Mouse (Mus musculus): ENCODE measurements around the gene Anp32a.
A peak's percentile ranks its signal among the peaks of the same experiment; 100 is the strongest.

Anp32a gene

GRCm38 (mm10) chr9:62369172-62369571 is 28.1 kb downstream of the Anp32a start:
- DNase-seq (ENCODE audit: low spot score): no peak

- no peak for DNase-seq (ENCODE audit: low spot score)
Observed at GRCm38 (mm10) chr9:62370186-62370585, 29.1 kb downstream of the Anp32a start.

- no peak for DNase-seq (ENCODE audit: low spot score)
Observed at GRCm38 (mm10) chr9:62370648-62371280, 29.7 kb downstream of the Anp32a start.

GRCm38 (mm10) chr9:62371745-62372555 is 30.9 kb downstream of the Anp32a start:
- no peak for DNase-seq (ENCODE audit: low spot score)

GRCm38 (mm10) chr9:62372556-62373221 is 31.6 kb downstream of the Anp32a start:
- no peak for DNase-seq (ENCODE audit: low spot score)

GRCm38 (mm10) chr9:62373222-62374123 is 32.4 kb downstream of the Anp32a start:
- peak; percentile 54 for DNase-seq (ENCODE audit: low spot score)

GRCm38 (mm10) chr9:62374276-62374675 is 33.2 kb downstream of the Anp32a start:
- DNase-seq (ENCODE audit: low spot score): no peak

GRCm38 (mm10) chr9:62377897-62378296 is 36.8 kb downstream of the Anp32a start:
- no peak for DNase-seq (ENCODE audit: low spot score)

- no peak for DNase-seq (ENCODE audit: low spot score)
Observed at GRCm38 (mm10) chr9:62380351-62380750, 39.3 kb downstream of the Anp32a start.

GRCm38 (mm10) chr9:62381402-62381913 is 40.4 kb downstream of the Anp32a start:
- no peak for DNase-seq (ENCODE audit: low spot score)

- no peak for DNase-seq (ENCODE audit: low spot score)
Observed at GRCm38 (mm10) chr9:62382519-62383084, 41.5 kb downstream of the Anp32a start.

- DNase-seq (ENCODE audit: low spot score): peak; percentile 59
Observed at GRCm38 (mm10) chr9:62385062-62385461, 44.0 kb downstream of the Anp32a start.

- DNase-seq (ENCODE audit: low spot score): no peak
Observed at GRCm38 (mm10) chr9:62385727-62386518, 44.8 kb downstream of the Anp32a start.

GRCm38 (mm10) chr9:62389735-62390134 is 48.6 kb downstream of the Anp32a start:
- DNase-seq (ENCODE audit: low spot score): no peak

GRCm38 (mm10) chr9:62393531-62393930 is 52.4 kb downstream of the Anp32a start:
- DNase-seq (ENCODE audit: low spot score): no peak

- DNase-seq (ENCODE audit: low spot score): no peak
Observed at GRCm38 (mm10) chr9:62394163-62394562, 53.1 kb downstream of the Anp32a start.

- DNase-seq (ENCODE audit: low spot score): no peak
Observed at GRCm38 (mm10) chr9:62400531-62401170, 59.6 kb downstream of the Anp32a start.

- no peak for DNase-seq (ENCODE audit: low spot score)
Observed at GRCm38 (mm10) chr9:62401589-62401988, 60.5 kb downstream of the Anp32a start.

GRCm38 (mm10) chr9:62406423-62407013 is 65.4 kb downstream of the Anp32a start:
- DNase-seq (ENCODE audit: low spot score): no peak

Data from c-Kit-positive CD71-positive TER-119-positive erythroid progenitor cells, embryonic 14.5 days (primary cell).